Mouse (Mus musculus): Measurements from ENCODE around the gene Gja1. TPM values are rescaled to one million over a fixed set of nuclear protein-coding genes. Genes with fewer than 3 reads are reported as not detected.

Gene Gja1
- total RNA-seq, 2 experiments from 2014 or later = 161 to 356 TPM

DNA sequence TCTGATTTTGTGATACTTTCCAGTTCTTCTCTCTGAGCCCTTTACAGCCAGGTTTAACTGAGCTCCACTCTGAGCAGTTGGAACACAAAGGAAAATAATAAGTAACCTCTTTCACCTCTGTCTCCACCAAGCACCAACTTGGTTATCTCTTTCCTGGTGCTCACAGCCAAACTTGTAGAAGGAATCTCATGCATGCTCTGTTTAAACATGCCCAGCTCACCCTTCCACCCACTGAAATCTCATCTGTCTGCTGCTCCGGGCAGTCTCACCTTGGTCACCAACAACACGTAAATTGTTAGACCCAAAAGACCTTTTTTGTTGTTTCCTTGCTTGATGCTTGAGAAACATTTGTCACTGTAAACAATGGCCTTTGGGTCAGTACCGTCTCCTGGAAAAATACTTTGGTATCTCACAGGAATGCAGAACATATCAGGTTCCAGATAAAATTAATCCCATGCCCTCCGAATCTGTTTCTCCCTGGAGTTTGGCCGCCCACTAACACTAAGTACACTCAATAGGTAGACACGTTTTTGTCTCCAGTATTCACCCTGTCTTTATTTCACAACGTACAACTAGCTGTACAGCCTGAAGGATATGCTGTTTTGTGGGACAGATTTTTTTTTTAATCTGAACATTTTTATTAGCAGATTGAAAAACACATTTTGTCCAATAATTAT lies 38.9 kb downstream of the Gja1 start:
- DNase-seq = no peak

DNA sequence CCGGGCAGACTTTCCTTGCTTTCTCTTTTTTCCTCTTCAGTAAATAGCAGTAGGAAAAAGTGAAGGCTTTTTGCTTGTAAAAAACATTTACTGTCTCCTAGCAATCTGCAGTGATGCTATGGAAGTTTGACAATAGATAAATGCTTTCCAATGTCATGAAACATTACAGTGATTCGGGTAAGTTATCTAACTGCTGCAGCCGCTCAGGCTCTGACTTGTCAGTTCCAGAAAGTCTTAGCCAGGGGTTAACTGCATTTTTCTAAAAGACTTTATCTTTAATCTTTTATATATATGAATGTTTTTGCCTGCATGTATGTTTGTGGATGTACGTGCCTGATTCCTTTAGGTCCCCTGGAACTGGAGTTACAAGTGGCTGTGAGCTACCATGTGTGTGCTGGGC lies 45.4 kb downstream of the Gja1 start:
- DNase-seq = no peak

DNA sequence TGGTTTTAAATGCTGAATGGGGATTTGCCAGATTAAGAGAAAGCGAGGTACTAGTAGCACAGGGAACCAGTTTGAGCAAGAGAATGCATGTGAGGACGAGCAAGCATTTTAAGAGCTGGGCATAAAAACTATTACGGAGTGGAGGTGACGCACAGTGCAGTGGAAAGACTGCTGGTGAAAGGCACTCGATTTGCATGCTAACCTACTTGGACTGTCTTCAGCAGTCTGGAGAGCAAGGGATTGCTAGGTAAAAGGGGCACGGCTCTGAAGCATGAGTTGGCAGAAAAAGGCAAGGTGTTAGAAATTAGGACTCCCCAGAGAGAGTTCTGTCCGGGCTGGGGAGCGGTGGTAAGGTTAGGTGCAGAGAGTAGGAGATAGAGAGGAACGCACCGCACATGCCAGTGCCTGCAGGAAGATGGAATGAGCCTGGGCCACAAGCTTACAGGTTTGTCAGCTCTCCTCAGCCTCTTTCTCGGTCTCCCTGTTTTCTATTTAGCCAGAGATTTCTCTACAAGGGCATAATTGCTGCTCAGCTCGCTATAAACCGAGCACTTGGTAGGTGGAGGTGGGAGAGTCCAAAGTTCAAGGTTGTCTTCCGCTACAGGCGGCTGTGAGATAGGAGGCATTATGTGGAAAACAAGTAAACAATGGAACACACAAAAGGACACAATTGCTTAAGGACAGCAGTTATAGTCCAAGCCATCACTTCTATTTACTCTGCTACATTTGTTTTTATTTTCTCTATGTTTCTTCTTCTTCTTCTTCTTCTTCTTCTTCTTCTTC lies 48.1 kb downstream of the Gja1 start:
- no peak for DNase-seq

DNA sequence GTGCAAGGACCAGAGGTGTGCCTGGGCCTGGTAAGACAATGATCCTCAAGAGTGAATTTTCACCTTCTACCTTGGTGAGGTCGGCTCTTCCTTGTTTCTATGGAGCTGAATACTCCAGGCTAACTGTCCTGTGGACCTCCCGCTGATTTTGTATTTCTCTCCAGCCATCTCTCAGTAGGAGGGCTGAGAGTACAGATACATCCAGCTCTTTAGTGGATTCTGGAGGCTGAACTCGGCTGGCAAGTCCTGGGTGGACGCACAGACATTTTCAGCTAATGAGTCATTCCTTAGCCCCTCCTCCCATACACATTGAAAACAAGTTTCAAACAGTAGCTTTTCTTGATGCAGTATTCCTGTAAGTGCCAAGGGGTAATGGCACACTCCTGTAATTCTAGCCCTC lies 49.2 kb downstream of the Gja1 start:
- DNase-seq = no peak

GRCm38 (mm10) chr10:56427382-56427781 lies 50.3 kb downstream of the Gja1 start:
- no peak for DNase-seq

GRCm38 (mm10) chr10:56427827-56428226 lies 50.7 kb downstream of the Gja1 start:
- no peak for DNase-seq

- DNase-seq = no peak
Observed at GRCm38 (mm10) chr10:56429011-56429410, 51.9 kb downstream of the Gja1 start.

DNA sequence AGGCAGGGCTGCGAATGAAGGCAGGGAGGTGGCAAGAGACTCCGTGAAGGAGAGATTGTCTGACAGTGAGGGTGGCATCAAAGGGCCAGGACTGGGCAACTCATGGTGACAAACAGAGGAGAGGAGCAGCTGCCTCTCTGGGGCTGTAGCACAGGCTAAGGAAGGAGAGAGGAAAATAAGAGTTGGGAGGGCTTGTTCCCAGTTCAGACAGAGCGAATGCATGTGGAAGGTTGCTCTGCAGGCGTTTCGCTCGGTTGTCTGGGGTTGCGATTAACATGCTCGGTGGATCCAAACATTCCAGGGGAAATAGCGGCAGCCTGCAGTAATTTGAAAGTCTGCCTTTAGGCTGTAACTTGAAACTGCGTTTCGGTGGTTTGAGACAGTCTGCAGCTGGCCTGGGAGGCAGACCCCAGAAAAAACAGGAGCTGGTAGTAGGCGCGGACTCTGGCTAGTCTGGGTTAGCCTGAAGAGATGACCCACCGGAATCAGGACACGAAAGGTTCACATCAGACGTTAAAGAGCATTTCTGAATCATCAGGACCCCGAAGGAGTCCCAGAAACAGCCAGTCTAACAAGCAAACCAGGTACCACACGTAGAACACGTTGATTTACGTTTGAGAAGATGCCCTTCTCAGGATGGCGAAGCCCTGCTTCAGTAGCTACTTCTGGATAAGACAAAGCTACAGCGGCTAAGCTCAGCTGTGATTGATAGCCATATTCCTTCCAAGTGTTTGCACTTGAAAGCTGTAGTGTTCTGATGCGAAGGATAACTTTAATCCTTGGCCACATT lies 54.7 kb downstream of the Gja1 start:
- DNase-seq = peak in 1 of 2 experiments; percentile 10

DNA sequence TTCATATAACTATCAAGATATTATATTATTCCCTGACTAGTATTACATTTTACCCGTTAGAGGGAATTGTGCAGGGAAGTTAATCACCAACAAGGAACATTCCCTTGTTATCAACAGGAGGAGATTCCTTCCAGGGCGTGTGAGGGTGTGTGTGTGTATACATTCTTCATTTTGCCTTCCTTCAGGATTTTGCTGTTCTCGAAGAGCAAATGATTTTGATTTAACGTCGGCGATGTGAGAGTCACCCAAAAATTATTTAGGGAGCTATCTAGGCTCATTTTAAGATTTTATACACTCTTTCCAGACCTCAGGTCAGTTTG lies 55.2 kb downstream of the Gja1 start:
- no peak for DNase-seq

DNA sequence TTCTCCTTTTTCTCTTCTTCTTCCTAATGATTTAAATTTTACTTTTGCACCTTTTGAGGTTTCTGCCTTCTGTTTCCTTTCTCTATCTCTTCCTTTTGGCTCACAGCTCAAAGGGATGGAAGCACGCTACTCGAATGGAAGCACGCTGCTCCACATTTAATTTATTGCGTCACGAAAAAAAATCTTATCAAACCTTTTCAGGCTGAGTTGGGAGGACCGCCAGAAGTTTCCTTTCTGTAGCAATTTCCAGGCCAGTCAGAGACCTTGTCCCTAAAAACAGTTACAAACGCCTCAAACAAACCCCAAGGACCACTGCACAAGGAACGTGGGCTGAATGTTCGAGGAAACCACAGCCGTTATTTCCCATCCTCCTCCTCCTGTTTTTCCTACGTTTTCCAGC lies 60.2 kb downstream of the Gja1 start:
- DNase-seq = peak; percentile 48 to 65

- no peak for DNase-seq
Observed at GRCm38 (mm10) chr10:56439638-56440037, 62.5 kb downstream of the Gja1 start.

GRCm38 (mm10) chr10:56444457-56444856 lies 67.3 kb downstream of the Gja1 start:
- DNase-seq = no peak

GRCm38 (mm10) chr10:56449030-56449429 lies 71.9 kb downstream of the Gja1 start:
- DNase-seq = no peak

Other genes starting within 250 kb of the Gja1 start
- 1 to 10 TPM; 6.1 to 8.0 TPM for gene Tbc1d32, start 148.6 kb upstream of the Gja1 start, total RNA-seq (2021)